Mouse (Mus musculus): ENCODE measurements around the gene Ganc.

Ganc gene

DNA sequence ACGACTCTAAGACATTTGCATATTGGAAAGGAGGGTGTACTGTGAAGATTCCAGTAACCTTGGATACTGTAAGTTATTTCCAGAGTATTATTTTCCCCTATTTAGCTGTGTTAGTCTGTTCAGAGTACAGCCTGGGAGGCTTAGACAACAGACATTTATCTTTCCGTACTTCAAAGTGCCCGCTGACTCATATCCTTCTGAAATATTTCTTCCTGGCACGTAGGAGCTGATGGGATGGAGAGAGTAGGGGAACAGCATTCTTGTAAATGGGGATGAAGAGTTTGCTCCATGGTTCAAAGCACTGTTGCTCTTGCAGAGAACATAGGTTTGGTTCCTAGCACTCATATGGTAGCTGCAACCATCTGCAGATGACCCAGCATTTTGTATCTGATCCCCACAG lies 48.9 kb downstream of the Ganc start:
- DNase-seq (ENCODE audit: low read depth), result no peak

DNA sequence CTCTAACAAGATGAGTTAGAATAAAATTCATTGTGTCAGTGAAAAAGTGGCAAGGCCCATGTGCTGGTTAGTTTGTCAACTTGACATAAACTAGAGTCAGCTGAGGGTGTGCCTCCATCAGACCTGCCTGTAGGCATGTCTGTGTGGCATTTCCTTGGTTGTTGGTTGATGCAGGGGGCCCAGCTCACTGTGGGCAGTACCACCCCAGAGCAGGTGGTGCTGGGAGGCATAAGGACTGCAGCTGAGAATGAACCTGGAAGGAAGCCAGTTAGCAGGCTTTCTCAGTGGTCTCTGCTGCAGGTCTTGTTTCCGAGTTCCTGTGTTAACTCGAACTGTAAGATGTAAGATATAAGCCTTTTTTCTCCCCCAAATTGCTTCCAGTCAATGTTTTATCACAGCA lies 51.3 kb downstream of the Ganc start:
- no peak for DNase-seq (ENCODE audit: low read depth)

DNA sequence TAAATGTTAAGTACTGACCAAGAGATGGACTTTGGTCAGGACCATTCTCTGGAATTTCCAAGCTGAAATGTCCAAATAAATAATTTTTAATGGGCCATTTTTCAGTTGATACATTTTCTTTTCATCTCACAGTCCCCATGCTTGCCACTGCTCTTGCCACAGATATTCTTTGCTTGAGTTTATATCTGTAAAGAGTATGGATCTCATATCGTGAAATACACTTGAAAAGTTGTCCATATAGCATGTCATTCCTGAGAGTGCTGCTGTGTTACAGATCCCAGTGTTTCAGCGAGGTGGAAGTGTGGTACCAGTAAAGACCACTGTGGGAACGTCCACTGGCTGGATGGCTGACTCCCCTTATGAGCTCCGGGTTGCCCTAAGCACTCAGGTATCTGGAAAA lies 52.0 kb downstream of the Ganc start, which contains the start of gene Capn3:
Capn3 (plus strand) TSS at position 301 of the 400 bp plus-strand sequence.
- no peak for DNase-seq (ENCODE audit: low read depth)

DNA sequence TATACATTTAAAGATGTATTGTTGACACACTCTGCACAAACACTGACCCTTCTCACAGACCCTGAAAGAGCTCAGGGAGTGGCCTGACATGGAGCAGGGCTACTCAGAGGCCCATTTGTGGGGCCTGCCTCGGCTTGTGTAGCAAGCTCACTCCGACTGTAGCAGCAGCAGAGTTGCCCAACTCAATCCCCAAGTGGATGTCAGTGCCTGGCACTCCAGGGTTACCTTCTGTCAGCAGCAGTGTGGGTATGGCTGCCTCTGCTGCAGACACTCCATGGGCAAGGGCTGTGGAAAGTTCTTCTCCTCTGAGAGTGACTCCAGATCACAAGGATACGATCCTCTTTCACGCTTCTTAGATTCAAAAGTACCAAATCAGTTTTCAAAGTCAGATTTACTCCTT lies 56.5 kb downstream of the Ganc start:
- no peak for DNase-seq (ENCODE audit: low read depth)

DNA sequence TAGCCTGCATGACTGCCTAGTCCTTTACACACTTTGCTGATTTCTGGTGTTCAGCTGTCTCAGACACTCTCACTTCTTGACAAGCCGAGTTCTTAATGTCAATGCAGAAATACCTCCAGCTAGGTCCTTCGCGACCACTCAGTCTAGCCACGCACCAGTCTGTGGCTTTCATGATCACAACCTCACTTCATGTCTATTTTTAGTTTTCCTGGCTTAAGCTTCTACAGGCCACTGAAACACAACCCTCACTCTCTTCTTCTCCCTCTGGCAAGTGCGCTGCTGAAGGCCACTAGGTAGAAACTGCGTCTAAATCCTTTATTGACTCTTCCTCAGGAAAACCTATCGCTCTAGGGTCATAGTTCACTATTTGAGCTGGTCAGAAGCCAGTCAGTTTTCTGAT lies 59.6 kb downstream of the Ganc start:
- no peak for DNase-seq (ENCODE audit: low read depth)

DNA sequence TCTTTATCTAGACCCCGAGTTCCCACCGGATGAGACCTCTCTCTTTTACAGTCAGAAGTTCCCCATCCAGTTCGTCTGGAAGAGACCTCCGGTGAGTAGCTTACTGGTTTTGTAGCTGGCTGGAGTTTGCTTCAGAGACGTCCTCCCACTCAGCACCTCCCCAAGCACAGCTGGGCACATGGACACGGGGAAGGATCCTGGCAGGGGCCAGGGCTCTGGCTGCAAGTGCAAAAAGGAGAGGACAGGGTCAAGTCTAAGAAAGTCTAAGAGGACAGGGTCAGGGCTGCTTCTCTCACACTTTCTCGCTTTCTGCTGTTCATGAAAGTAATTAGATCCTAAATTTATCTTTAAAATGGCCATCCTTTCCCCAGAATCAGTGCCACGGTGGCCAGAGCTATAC lies 60.4 kb downstream of the Ganc start:
- DNase-seq (ENCODE audit: low read depth), result no peak

DNA sequence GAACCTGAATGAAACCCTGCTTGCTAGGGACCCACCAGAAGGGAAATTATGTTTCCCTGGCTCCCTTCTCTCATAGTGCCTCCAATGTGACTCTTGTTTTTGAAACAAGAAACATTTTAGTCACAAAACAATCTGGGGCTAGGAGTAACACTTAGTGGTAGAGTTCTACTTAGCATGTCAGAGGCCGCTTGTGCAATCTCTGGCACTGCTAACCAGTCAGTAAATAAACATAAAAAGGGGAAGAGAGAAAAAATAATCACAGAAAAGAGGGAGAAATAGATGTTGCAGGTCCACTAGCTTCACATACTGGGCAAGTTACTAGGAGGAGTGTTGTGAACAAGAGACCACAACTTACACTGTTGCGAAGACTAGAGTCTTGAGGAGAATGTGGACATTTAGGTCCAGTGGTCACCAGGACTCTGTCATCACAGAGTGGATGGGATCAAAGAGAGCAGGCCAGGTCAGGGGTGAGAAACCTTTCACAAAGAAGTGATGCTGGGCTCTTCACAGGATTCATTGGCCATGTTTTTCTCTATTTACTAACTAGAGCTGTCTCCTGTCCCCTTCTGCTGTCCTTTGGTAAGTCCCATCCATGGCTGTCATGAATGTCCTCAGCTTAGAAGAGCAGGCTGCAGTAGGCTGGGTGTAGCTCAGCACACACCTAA lies 61.2 kb downstream of the Ganc start:
- peak; percentile 61 for DNase-seq (ENCODE audit: low read depth)

DNA sequence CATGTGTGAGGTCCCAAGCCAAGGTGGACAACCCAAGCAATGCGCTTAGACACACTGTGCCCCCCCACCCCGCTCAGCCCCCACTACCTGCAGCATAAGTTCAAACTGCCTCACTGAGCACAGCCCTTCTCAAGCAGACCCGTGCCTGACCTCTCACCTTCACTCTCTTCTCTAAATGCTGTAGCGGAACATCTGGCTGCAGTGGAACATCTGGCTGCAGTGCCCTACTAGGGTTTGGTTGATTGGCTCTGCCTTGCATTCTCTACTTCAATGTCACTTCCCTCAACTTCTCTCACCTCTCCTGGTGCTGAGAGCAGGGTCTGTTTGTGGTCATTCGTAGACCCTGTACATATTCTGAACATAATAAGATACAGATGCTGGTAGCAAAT lies 61.7 kb downstream of the Ganc start:
- no peak for DNase-seq (ENCODE audit: low read depth)

DNA sequence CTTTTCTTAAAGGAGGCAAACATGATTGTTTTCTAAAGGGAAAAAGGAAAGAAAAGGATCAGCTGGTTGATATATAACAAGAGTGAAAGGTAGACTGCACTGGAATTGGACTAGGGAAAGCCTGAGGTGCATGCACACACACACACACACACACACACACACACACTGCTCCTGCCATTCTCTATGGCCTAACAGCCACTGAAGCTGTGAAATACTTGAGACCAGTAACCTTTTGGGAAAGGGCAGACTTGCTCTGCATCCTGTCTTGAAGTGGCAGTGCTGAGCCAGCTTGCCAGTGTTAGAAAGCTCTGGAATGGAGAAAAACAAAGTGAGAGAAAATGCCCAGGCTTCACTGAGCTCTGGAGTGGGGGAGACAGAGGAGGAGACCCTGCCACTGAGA lies 64.3 kb downstream of the Ganc start:
- no peak for DNase-seq (ENCODE audit: low read depth)

DNA sequence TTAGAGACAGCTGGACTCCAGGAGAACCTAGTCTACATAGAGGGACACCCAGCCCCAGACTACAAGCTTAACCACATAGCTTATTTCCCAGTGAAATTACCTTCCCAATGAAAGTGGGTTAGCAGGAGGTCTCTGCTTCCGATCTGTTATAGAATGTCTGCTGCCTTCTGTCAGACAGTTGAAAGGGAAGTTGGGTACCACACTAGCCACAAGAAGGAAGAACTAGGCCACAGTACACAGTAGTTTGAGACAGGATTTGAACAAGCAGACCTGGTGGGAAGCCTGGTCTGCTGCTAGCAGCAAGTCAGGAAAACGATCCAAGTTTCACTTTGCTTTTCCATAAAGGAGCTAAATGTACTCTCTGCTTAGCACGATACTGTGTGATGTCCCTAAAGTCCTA lies 65.5 kb downstream of the Ganc start:
- DNase-seq (ENCODE audit: low read depth), result peak; percentile 86

DNA sequence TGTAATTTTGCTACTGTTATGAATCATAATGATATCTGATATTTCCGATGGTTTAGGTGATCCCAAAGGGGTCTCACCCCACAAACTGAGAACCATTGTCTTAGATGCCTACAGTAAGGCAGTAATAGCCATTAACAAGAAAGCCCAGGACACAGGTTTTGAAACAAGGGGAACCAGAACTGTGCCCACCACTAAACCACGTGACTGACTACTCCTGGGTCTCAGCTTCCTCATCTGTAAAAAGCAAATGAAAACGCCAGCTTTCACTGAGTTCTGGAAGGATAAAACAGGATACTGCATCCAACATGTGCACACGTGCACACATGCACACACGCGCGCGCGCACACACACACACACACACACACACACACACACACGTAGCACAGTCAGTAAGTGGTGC lies 66.0 kb downstream of the Ganc start:
- peak; percentile 64 for DNase-seq (ENCODE audit: low read depth)

DNA sequence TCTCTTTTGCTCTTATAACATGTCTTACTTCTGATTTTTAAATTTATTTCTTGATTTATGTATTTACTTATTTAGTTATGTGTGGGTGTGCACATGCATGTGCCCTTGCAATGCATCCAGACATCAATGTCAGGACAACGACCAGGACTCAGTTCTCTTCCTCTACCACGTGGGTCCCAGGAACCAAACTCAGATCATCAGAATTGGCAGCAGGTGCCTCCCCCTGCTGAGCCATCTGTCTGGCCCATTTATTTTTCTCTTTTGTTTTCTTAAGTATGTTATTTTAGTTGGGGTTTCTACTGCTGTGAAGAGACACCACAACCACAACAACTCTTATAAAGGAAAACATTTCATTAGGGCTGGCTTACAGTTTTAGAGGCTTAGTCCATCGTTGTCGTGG lies 67.2 kb downstream of the Ganc start:
- DNase-seq (ENCODE audit: low read depth), result no peak

DNA sequence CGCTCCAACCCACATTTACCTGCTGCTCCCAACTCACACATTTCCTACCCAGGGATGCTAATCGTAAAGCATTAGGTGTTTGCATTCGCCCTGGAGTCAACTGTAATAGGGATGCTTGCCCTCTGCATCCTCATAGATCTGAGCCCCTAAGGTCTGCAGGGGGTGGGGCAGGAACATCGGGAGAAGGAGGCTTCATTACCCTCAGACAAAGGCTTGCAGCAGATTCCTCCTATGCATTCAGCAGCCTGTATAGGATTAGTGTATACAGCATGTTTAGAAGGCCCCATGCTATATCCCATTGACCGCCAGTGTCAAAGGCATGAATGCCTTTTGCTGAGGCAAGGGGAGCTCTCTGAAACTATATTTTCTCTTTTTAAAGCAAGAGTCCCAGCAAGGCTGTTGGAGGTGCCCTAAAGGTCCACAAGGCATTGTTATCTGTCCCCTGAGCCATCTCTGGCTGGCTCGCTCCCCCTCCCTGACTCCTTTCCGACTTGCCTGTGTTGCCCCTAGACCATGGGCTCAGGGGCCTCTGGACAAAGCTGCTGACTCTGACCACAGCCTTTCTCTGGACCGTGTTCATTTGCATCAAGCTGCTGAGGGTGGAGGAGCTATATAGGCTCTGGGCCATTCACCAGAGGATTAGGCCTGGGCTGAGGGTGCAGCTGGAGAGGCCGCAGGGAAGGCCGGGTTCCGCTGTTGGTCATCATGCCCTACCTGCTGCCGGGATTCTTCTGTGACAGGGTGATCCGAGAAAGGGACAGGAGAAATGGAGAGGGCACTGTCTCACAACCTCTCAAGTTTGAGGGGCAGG lies 72.8 kb downstream of the Ganc start:
- no peak for DNase-seq (ENCODE audit: low read depth)

DNA sequence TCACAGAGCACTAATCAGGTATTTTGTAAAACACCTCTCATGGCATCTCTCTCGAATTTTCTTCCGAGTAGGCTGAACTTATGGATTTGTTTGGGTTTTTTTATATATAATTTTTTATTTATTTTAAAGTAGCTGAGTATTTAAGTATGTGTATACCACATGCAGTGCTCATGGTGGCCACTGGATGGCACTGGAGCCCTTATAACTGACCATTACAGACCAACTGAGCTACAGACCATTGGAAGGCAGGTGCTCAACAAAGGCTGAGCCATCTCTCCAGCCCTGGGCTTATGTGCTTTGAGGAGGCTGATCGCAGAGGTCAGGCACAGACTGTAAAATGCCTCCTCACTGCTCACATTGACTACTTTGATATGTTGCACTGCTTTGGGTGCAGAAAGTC lies 74.9 kb downstream of the Ganc start:
- DNase-seq (ENCODE audit: low read depth), result peak; percentile 87

DNA sequence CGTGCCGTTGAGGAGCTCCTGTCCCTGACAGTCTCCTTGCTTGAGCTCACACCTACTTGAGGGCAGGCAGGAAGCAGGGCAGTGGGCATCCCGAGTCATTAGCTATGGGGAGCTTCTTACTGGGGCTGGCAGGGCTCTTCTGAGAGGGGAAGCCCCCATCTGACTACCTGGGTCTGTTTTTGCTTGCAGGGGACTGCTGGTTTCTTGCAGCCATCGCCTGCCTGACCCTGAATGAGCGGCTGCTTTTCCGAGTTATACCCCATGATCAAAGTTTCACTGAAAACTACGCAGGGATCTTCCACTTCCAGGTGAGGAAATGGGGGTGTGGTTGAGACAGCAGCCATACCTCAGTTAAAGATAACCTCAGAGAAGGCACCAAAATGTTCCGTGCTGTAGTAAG lies 78.2 kb downstream of the Ganc start:
- DNase-seq (ENCODE audit: low read depth), result no peak

DNA sequence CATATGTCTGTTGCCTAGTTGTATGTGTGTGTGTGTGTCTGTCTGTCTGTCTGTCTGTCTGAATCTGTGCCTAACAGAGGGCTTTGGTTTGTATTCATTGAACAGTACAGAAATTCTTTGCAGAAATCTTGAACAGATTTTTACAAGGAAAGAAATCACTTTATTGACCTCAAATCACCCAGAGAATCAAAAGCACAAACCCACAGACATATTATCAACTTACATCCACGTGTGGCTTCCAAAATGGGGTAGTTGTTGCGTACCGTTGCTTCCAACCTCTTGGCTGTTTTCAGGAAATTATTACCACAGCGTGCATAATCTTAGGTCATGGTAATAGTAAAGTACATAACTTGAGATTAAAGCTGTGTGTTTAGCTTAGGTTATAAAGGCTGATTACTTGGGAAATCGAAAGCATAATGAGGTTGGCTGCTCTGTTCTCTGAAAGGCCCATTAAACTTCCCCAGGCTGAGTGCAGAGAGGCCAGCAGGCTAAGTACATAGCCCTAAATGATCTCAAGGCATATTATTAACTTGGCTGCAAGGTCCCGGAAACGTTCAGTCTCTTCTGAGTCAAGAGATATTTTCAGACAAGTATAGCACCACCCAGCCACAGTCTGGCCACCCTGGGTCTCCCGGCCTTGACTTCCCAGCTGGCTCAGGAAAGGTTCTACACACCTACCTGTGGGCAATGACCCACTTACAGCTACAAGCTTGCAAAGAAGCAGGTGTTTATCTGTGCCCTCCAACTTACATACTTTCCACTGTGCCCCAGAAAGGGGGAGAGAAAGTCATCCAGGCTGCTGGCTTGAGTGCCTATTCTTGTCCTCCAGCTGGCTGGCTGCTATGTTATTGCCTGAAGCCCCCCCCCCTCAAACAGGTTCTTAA lies 79.1 kb downstream of the Ganc start:
- DNase-seq (ENCODE audit: low read depth), result peak; percentile 47

DNA sequence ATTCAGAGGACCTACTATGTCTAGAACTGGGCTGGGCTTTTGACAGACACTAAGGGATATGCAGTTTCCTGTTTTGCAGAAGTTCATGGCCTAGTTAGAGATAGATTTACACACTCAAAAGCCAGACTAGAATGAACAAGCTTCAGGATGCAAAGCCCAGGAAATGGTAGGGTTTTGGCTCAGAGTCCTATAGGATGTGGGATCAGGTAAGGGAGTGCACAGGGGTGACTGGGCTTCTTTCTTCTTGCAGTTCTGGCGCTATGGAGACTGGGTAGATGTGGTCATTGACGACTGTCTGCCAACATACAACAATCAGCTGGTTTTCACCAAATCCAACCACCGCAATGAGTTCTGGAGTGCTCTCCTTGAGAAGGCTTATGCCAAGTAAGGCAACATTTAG lies 80.5 kb downstream of the Ganc start:
- DNase-seq (ENCODE audit: low read depth), result no peak

DNA sequence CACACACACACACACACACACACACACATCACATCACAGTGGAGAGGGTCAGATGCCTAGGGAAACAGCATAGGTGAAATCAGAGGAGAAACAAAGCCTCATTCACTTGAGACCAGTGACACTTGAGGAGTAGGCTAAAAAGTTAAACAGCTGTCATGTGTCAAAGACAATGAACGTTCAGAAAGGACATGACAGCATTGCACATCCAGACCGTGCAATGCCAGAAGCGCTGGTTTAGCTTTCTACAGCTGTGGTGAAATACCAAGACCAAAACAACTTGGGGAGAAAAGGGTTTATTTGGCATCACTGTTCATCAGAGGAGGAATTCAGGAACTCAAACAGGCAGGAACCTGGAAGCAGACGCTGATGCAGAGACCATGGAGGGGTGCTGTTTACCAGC lies 89.6 kb downstream of the Ganc start:
- no peak for DNase-seq (ENCODE audit: low read depth)

DNA sequence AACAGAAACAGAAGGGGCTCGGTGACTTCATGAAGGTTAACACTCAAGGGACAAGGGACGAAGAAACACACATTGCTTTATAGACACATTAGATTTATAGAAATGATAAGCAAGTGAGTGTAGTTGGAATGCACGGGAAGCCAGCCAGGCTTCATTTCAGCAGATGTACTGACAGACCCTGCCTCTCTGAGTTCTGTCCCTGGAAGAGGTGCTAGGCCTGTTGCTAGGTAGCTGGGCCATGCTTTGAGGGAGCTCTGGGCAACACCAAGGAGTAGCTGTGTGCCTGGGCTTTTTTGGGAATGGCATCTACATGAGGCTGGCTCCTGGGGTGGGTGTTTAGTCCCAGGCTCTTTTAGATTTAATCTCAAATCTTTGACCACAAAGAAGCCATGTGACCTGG lies 92.8 kb downstream of the Ganc start:
- DNase-seq (ENCODE audit: low read depth), result no peak

DNA sequence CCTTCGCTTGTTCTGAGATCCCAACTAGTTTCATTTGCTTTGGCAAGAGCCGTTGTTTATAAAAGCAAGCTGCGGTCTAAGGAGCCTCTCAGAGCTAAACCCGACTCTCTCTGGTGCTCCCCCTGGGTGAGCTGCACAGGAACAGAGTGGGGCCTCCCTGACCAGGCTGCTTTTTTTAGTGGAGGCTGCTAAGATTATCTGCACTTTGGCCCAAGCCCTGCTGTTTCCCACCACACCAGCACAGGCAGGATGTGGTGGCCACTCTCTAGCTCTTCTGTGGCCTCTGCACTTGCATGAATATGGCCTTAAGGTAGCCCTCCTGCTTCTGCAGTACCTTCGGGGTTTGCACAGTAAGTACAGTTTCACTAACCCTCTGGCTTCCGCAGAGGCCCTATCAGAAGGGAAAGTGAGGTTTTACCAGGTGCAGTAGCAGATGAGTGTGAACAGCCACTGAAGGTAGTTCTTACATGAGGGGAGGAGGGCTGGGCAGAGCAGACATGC lies 96.3 kb downstream of the Ganc start:
- peak; percentile 98 for DNase-seq (ENCODE audit: low read depth)

DNA sequence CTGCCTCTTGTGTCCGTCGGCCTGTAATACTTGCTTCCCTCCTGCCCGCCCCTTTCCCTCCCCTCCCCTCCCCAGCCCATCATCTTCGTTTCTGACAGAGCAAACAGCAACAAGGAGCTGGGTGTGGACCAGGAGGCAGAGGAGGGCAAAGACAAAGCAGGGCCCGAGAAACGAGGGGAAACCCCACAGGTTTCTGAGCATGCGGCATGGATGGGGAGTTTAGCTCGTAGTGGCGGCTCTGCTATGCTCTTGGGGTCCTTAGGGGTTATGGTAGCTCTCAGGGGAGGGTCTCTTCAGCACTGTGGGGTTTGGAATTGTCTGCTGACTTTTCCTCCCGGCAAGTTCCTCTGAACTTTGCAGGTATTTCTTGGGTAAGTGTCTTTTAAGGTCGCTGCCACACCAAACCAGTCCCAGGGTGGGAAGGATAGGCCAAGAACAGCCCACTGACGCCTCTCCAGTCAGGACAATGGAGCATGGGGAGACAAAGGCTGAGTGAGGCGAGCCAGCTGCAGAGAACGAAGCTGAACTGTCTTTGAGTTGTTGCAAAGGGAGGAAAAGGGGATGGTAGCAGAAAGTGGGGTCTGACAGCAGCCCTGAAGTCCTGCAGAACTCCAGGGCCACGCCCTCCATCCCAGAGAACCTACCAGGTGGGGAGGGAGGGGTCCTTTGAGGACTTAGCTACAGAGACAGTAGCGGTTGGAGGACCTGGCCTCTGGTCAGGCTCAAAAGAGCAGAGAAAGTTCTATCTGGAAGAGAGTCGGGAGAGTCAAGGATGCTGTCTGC lies 97.6 kb downstream of the Ganc start:
- no peak for DNase-seq (ENCODE audit: low read depth)

Measured in 416B (cell line).